Mouse (Mus musculus) adrenal gland, adult 2 months (tissue): ENCODE measurements at regions not wholly inside any gene's neighbourhood (a gene's known extent, or its start where the extent isn't known, plus 50 kb on each side); places are given as distances from the start of the nearest gene placed in this dataset.
A peak's percentile ranks its signal among the peaks of the same experiment; 100 is the strongest.

Experiments
- DNase-seq: peaks from one replicate; pipeline ENCODE4 v3.0.0; 2021

DNA sequence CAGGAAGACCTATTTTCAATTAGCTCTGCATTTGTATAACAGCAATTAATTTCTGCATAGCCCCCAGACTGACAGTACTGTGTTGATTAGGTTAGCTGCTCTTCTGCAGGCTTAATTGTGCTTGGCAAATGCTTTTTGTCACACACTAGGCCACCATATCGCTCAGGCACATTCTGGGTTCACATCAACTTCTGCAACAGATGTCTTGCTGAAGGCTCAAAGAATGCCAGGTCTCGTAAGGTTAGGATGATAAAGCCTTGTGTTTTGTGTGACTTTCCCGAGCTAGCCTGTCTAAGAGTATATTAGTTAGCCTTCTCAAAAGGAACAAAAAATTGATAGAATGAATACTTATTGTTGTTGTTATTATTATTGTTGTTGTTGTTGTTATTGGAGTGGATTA is 348.1 kb upstream of the Hs6st1 start:
- DNase-seq, result no peak

- DNase-seq, result no peak
Observed at GRCm38 (mm10) chr1:35724366-35724900, 343.8 kb upstream of the Hs6st1 start.

- peak; percentile 80 for DNase-seq
Observed at GRCm38 (mm10) chr1:35726596-35726995, 341.6 kb upstream of the Hs6st1 start.

DNA sequence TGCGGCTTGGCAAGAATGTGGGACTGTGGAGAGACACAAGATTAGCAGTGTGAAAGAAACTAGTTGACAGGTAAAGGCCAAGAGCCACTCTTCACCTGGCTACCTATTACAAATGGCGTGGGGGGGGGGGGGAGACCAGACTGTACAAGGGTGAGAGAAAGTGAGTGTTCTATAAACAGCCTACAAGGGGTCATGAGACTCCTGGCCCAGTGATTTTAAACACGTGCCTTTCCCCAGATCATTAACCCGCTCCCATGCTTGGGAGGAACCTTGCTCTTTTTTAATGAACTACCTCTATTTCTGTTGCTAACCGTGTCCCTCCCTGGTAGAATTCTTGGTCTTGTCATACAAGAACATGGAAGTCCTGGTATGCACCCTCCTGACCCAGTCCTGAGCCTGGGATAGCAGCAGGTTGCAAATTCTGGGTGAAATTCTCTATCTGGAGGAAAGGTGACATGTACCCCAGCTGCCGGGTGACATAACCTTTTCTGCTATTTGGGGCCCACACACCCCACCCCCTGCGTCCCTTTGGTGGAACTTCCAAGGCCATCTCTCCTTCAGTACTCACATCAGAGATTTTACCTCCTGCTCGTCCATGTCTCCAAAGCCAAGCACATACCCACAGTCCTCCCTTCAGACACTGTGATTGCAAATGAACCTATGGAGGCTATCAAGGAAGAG is 340.8 kb upstream of the Hs6st1 start:
- DNase-seq, result no peak

DNA sequence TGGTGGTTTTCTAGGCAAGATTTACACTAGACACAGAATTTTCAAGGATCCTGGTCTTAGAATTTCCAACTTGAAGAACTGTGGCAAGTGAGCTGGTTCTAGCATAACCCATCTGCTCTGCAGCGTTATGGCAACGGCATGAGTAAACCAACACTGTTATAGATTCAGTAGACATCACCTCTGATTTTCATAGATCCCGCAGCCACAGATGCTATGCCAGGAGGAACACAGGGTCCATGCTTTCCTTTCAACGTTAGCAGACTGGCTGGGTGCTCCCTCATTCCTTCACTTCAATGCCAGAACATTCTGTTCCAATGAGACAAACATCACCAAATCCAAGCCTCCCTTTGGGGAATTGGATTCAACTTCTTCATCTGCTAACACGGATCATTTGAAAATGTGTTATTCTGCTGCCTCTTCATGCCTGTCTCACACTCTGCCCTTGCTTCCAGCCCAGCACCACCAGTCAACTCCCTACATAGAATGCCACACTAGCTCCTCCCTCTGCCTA is 338.4 kb upstream of the Hs6st1 start:
- no peak for DNase-seq

DNA sequence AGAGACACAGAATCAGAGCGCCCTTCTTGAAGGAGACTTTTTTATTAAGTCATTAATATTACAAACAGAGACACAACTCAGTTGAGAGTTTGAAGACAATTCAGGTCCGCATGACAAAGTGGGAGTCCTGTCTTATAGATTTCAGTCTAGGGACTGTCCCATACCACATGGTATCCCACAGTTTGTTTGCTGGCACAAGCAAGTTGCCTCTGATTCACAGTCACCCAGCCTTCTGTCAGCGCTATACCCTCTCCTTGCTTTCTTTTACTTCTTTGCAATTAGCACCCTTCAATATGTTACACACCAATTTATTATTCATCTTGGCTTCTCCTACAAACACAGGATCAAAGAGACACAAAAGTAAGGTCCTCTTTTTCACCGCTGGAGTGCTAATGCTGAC is 337.9 kb upstream of the Hs6st1 start:
- DNase-seq, result no peak

GRCm38 (mm10) chr1:35736247-35736646 is 332.0 kb upstream of the Hs6st1 start:
- DNase-seq, result no peak

- peak; percentile 32 for DNase-seq
Observed at GRCm38 (mm10) chr1:35749603-35750002, 318.6 kb upstream of the Hs6st1 start.

GRCm38 (mm10) chr1:35750092-35750521 is 318.1 kb upstream of the Hs6st1 start:
- no peak for DNase-seq

GRCm38 (mm10) chr1:35752636-35753035 is 315.6 kb upstream of the Hs6st1 start:
- no peak for DNase-seq

DNA sequence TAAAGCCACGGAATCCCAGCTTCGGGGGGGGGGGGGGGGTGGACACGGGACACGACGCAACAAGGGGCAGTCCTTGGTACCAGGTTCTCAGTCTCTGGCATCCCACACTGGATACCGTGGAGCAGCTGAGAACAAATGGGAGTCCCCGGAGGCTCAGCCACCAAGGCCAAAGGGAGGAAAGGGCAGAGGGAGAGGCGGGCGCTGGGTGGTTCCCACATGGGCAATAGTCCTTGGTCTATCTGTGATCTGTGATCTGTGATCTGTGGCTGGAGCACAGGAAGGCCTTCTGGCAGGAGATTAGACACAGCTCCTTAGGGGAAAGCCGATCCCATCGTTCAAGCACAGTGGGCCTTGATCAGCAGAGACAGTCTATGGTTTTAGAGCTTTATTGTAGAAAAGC is 314.0 kb upstream of the Hs6st1 start:
- DNase-seq, result peak; percentile 83

GRCm38 (mm10) chr1:35759010-35759409 is 309.2 kb upstream of the Hs6st1 start:
- no peak for DNase-seq

GRCm38 (mm10) chr1:35759600-35759999 is 308.6 kb upstream of the Hs6st1 start:
- peak; percentile 70 for DNase-seq

- DNase-seq, result no peak
Observed at GRCm38 (mm10) chr1:35763051-35763450, 305.1 kb upstream of the Hs6st1 start.

GRCm38 (mm10) chr1:35763456-35763855 is 304.7 kb upstream of the Hs6st1 start:
- DNase-seq, result peak; percentile 63

DNA sequence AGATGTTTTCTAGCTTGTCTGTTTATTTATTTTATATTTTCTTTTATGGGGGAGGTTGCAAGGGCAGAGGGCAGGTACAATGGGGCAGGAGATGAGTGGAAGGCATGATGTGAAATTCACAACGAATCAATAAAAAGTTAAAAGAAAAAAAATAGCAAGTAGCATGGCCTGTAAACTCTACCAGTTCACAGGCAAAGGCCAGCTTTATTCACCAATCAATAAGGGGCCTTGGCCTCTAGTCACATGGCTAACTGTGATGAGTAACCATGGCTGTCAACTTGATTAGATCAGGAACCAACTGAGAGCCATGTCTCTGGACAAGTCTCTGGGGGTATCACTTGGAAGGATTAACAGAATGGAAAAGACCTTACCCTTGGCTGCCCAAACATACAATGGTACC is 304.1 kb upstream of the Hs6st1 start:
- peak; percentile 28 for DNase-seq

DNA sequence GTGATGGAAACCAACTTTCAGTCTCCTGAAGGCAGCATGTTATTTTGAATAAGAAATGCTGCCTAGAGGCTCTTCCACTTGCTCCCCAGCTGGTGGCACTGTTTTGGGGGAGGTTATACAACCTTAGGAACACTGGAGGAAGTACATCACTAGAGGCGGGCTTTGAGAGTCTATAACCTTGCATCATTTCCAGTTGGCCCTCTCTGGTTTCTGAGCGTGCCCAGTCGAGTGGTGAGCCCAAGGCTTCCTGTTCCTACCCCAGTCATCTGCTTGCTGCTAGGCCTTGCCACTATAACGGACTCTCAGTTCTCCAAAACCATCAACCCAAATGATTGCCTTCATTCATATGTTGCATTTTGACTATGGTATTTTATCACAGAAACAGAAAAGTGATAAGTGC is 302.5 kb upstream of the Hs6st1 start:
- no peak for DNase-seq

DNA sequence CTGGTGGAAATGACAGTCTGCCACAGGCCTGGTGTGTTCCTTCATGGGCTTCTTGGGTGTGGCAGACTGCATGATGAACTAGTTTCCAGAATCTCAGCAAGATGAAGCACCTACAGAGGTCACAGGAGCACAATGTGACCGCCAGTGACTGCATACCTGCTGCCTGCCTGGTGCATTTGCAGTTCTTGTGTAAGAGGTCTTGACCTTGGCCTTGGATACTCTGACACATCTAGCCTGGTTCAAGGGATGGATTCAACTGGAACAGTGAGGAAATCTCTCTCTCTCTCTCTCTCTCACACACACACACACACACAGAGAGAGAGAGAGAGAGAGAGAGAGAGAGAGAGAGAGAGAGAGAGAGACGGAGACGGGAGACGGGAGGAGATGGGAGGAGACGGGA is 301.9 kb upstream of the Hs6st1 start:
- peak; percentile 60 for DNase-seq

DNA sequence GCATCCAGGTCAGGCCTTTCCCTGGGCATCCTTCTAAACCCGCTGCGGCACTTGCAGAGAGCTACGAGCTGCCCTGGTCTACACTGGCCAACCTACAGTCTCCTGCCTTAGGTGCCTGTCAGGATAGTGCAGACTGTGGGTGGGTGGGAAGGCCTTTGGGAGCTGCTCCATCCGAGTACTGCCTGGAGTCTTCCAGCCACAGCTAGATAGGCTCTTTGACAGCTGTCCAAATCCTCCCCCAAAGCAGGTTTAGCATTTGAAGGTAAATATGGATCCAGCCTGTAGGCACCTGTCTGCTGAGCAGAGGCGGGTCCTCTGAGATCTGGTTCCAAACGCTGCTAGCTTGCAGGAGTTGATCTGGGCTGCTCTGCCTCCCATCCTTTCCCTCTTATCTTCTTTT is 295.6 kb upstream of the Hs6st1 start:
- DNase-seq, result no peak

- DNase-seq, result peak; percentile 52
Observed at GRCm38 (mm10) chr1:35774566-35774965, 293.6 kb upstream of the Hs6st1 start.

GRCm38 (mm10) chr1:35782668-35783067 is 285.5 kb upstream of the Hs6st1 start:
- no peak for DNase-seq

DNA sequence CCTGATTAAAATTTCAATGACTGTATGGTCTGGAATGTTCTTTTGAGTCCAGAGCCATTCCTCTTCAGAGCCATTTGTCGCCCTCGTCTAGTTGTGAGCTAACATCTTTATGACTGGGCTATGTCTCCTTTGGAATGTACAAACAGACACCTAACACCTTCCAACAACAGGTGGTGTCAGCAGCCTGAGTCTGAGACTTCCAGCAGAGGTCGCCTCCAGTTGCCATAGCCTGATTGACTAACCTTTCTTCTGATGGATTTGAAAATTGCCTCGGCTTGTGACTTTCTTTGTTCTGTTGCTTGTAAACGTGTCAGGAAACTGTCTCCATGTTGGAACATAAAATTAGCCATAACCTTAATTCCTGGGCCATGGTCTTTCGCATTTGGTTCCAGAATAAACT is 284.8 kb upstream of the Hs6st1 start:
- no peak for DNase-seq

- DNase-seq, result no peak
Observed at GRCm38 (mm10) chr1:35786241-35786640, 282.0 kb upstream of the Hs6st1 start.

DNA sequence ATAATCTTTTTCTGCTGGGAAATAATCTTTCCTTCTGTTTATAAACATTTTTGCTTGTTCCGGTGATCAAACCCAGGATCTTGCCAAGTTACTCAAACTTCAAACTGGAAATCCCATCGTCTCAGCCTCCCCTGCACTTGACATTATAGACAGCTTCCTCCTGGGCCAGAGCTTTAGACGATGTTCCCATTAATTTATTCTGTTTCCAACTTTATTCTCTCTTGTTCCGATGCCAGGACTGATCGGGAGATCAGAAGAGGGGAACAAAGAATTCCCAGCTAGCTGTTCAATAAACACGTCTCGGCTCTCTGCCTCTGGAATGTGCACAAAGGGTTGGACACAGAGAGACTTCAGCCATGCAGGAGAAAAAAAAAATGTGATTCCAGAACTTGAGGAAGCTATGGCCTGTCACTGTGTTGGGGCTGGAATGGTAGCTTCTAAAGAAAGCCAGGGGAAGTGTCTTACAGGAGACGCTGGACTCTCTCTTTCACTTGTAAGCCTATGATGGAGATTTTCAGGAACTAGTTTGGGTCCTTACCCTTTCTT is 281.5 kb upstream of the Hs6st1 start:
- DNase-seq, result no peak
